Mouse (Mus musculus) kidney, embryonic 15.5 days (tissue): ENCODE measurements around the gene A730061H03Rik. TPM values are rescaled to one million over a fixed set of nuclear protein-coding genes. Genes with fewer than 3 reads are reported as not detected.

ENCODE experiments used
- ATAC-seq: fragments of 200-750 bp; cut with Nextera tagmentation; replicated peaks from 2 replicates; pipeline ENCODE4 v1.8.0; 2017; ENCODE audit warnings: moderate TSS enrichment; ENCODE audit not compliant: low FRiP score
- H3K27ac ChIP-seq: fragments of 300-500 bp; sonication (generic); 2 replicates; pipeline ENCODE4 v1.5.1; 2015; ENCODE audit warnings: mild to moderate bottlenecking, inconsistent platforms
- H3K27me3 ChIP-seq: fragments of 300-500 bp; sonication (generic); 2 replicates; pipeline ENCODE4 v1.6.1; 2015; ENCODE audit warnings: inconsistent platforms
- H3K36me3 ChIP-seq: fragments of 300-500 bp; sonication (generic); 2 replicates; pipeline ENCODE4 v1.6.1; 2015; ENCODE audit warnings: inconsistent platforms
- H3K4me1 ChIP-seq: fragments of 300-500 bp; sonication (generic); 2 replicates; pipeline ENCODE4 v1.6.1; 2015; ENCODE audit warnings: inconsistent platforms
- H3K4me2 ChIP-seq: fragments of 300-500 bp; sonication (generic); 2 replicates; pipeline ENCODE4 v1.6.1; 2015; ENCODE audit warnings: moderate library complexity, mild to moderate bottlenecking, inconsistent platforms
- H3K4me3 ChIP-seq: fragments of 300-500 bp; sonication (generic); replicated peaks from 2 replicates; pipeline ENCODE4 v1.5.1; 2015; ENCODE audit warnings: mild to moderate bottlenecking, inconsistent platforms
- H3K9ac ChIP-seq: fragments of 300-500 bp; sonication (generic); 2 replicates; pipeline ENCODE4 v1.6.1; 2015; ENCODE audit warnings: mild to moderate bottlenecking, inconsistent platforms
- H3K9me3 ChIP-seq: fragments of 300-500 bp; sonication (generic); replicated peaks from 2 replicates; pipeline ENCODE4 v1.6.1; 2016; ENCODE audit warnings: inconsistent platforms
- WGBS: fragments of 180-500 bp; shearing (Covaris S2); methylation state at CpG from one replicate; pipeline ENCODE4 v1.1.7; 2015; ENCODE audit warnings: mixed read lengths; 5-methylcytosine and 5-hydroxymethylcytosine counted together
- polyA plus RNA-seq: library from polyadenylated mRNA; unstranded; fragments of >200 nt; fragmentation: Nextera tagmentation; extraction: Ambion mirVana; gene quantifications from 2 replicates; pipeline ENCODE4 v1.2.1, GENCODE M21; 2015

A730061H03Rik gene
- polyA plus RNA-seq, 1 experiment from 2014 or later = 1.6 TPM

GRCm38 (mm10) chr14:55590748-55591330, 30.6 kb upstream of the A730061H03Rik start, which contains the start of gene Psme2:
TSS of gene Psme2 (minus strand) at chr14:55591113.
- H3K4me2 ChIP-seq = peak within 1 kb of the TSS; percentile 89
- WGBS = under 1% methylated on average over 22 of the region's 22 CpGs
- H3K9ac ChIP-seq = peak within 1 kb of the TSS; percentile 86
- H3K4me1 ChIP-seq = peaks cover 31% of the 10 kb centered on the region
- no peaks in the 10 kb centered on the region for H3K9me3 ChIP-seq
- peak; percentile 97 for ATAC-seq
- H3K27ac ChIP-seq = peak within 1 kb of the TSS; percentile 99
- H3K4me3 ChIP-seq = peak within 1 kb of the TSS; percentile 87
- peaks cover 48% of the 10 kb centered on the region for H3K36me3 ChIP-seq
- H3K27me3 ChIP-seq = no peaks in the 10 kb centered on the region

GRCm38 (mm10) chr14:55589771-55590448, 29.7 kb upstream of the A730061H03Rik start:
- peak overlapping the region; percentile 46 for H3K9ac ChIP-seq
- ATAC-seq = no peak
- WGBS = 81% methylated on average over 11 of the region's 11 CpGs

GRCm38 (mm10) chr14:55589271-55589670, 29.1 kb upstream of the A730061H03Rik start:
- WGBS = 94% methylated on average over 5 of the region's 5 CpGs
- H3K9me3 ChIP-seq = no peaks in the 10 kb centered on the region
- H3K4me3 ChIP-seq = 0 out of 2 replicates have a peak overlapping the region, but pooled peaks have one; percentile 7
- H3K4me2 ChIP-seq = no peak overlapping the region
- H3K27ac ChIP-seq = no peak overlapping the region
- peaks cover 33% of the 10 kb centered on the region for H3K36me3 ChIP-seq
- peaks cover 41% of the 10 kb centered on the region for H3K4me1 ChIP-seq
- H3K9ac ChIP-seq = no peak overlapping the region
- no peaks in the 10 kb centered on the region for H3K27me3 ChIP-seq
- ATAC-seq = no peak

More at GRCm38 (mm10) chr14:55589771-55590448, 29.7 kb upstream of the A730061H03Rik start:
- Histone ChIP-seq H3K36me3 (peaks cover 39% of the 10 kb centered on the region), H3K4me3 (peak overlapping the region; percentile 87), H3K4me2 (peak overlapping the region; percentile 89), H3K27me3 (no peaks in the 10 kb centered on the region), H3K27ac (peak overlapping the region; percentile 99), H3K4me1 (peaks cover 35% of the 10 kb centered on the region), H3K9me3 (no peaks in the 10 kb centered on the region)

- Histone ChIP-seq H3K36me3 (peaks cover 32% of the 10 kb centered on the region), H3K27ac (no peak overlapping the region), H3K4me1 (peaks cover 24% of the 10 kb centered on the region), H3K9ac (no peak overlapping the region), H3K4me3 (no peak overlapping the region), H3K9me3 (no peaks in the 10 kb centered on the region), H3K27me3 (no peaks in the 10 kb centered on the region), H3K4me2 (no peak overlapping the region)
- no peak for ATAC-seq
- WGBS = 89% methylated on average over 2 of the region's 2 CpGs
Observed at GRCm38 (mm10) chr14:55586149-55586548, 25.9 kb upstream of the A730061H03Rik start.

GRCm38 (mm10) chr14:55585566-55585960, 25.4 kb upstream of the A730061H03Rik start:
- Histone ChIP-seq H3K4me2 (peak overlapping the region; percentile 93), H3K4me3 (peak overlapping the region; percentile 58; the same call in 1 of the 2 replicates), H3K9ac (no peak overlapping the region), H3K4me1 (peaks cover 24% of the 10 kb centered on the region), H3K9me3 (no peaks in the 10 kb centered on the region), H3K27ac (no peak overlapping the region), H3K27me3 (no peaks in the 10 kb centered on the region), H3K36me3 (peaks cover 38% of the 10 kb centered on the region)
- WGBS = 56% methylated on average over 6 of the region's 6 CpGs
- ATAC-seq = no peak

- Histone ChIP-seq H3K9ac (peak within 1 kb of the TSS; percentile 40), H3K4me3 (peak within 1 kb of the TSS; percentile 58), H3K4me1 (peaks cover 19% of the 10 kb centered on the region), H3K9me3 (no peaks in the 10 kb centered on the region), H3K4me2 (peak within 1 kb of the TSS; percentile 93), H3K27ac (no peak within 1 kb of the TSS), H3K27me3 (no peaks in the 10 kb centered on the region), H3K36me3 (peaks cover 44% of the 10 kb centered on the region)
- WGBS = 3% methylated on average over 43 of the region's 43 CpGs
- peak; percentile 88 for ATAC-seq
Observed at GRCm38 (mm10) chr14:55584702-55585565, 24.7 kb upstream of the A730061H03Rik start, which contains the start of gene Emc9. TSS of gene Emc9 (minus strand) at chr14:55585302.

GRCm38 (mm10) chr14:55584303-55584701, 24.1 kb upstream of the A730061H03Rik start:
- Histone ChIP-seq H3K4me2 (peak overlapping the region; percentile 93), H3K4me1 (peaks cover 18% of the 10 kb centered on the region), H3K4me3 (peak overlapping the region; percentile 58), H3K9ac (peak overlapping the region; percentile 40), H3K9me3 (no peaks in the 10 kb centered on the region), H3K36me3 (peaks cover 45% of the 10 kb centered on the region), H3K27ac (no peak overlapping the region), H3K27me3 (no peaks in the 10 kb centered on the region)
- no peak for ATAC-seq
- 37% methylated on average over 5 of the region's 5 CpGs for WGBS

GRCm38 (mm10) chr14:55581981-55582681, 21.9 kb upstream of the A730061H03Rik start:
- no peak for ATAC-seq
- 70% methylated on average over 9 of the region's 9 CpGs for WGBS
- Histone ChIP-seq H3K27me3 (no peaks in the 10 kb centered on the region), H3K9ac (no peak overlapping the region), H3K4me3 (no peak overlapping the region), H3K9me3 (no peaks in the 10 kb centered on the region), H3K36me3 (peaks cover 29% of the 10 kb centered on the region), H3K4me2 (no peak overlapping the region), H3K27ac (no peak overlapping the region), H3K4me1 (peaks cover 29% of the 10 kb centered on the region)

- WGBS = 96% methylated on average over 16 of the region's 16 CpGs
- Histone ChIP-seq H3K27ac (no peak overlapping the region), H3K9me3 (no peaks in the 10 kb centered on the region), H3K9ac (no peak overlapping the region), H3K4me3 (no peak overlapping the region), H3K27me3 (no peaks in the 10 kb centered on the region), H3K36me3 (peaks cover 23% of the 10 kb centered on the region), H3K4me2 (no peak overlapping the region), H3K4me1 (peaks cover 35% of the 10 kb centered on the region)
- no peak for ATAC-seq
Observed at GRCm38 (mm10) chr14:55580731-55581130, 20.5 kb upstream of the A730061H03Rik start.

- H3K36me3 ChIP-seq = peaks cover 23% of the 10 kb centered on the region
- H3K9ac ChIP-seq = no peak overlapping the region
- no peaks in the 10 kb centered on the region for H3K27me3 ChIP-seq
- H3K4me1 ChIP-seq = peaks cover 35% of the 10 kb centered on the region
- 0 out of 2 replicates have a peak overlapping the region, but pooled peaks have one; percentile 89 for H3K4me2 ChIP-seq
- H3K27ac ChIP-seq = no peak overlapping the region
- no peak for ATAC-seq
- WGBS = 91% methylated on average over 23 of the region's 23 CpGs
- no peak overlapping the region for H3K4me3 ChIP-seq
- no peaks in the 10 kb centered on the region for H3K9me3 ChIP-seq
Observed at GRCm38 (mm10) chr14:55579511-55580496, 19.6 kb upstream of the A730061H03Rik start.
